Mouse (Mus musculus): ENCODE results near the gene Itsn1.

The Itsn1 gene

DNA sequence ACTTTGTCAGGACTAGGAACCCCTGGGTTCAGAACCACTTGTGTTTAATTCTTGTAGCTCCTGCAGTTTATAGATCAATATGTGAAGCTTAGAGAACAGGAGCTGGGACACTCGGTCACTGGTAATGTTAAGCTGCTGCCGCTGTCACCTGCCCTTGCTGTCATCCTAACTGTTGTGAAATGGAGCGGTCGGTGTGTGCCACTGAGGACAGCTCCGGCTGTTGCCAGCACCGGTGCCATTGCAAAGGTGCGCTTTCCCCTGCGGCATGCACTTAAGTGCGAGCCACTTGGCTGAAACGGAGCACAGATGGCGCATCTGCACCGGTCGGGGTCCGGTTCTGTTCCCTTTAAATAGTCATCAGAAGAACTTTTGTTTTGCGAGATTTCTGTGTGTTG lies 36.7 kb downstream of the Itsn1 start:
- in situ Hi-C loops (cut with MboI, MseI): loop anchor here (10.0 kb wide), 1 partner anchor 1271 kb away; no protein-coding TSS in a partner anchor

DNA sequence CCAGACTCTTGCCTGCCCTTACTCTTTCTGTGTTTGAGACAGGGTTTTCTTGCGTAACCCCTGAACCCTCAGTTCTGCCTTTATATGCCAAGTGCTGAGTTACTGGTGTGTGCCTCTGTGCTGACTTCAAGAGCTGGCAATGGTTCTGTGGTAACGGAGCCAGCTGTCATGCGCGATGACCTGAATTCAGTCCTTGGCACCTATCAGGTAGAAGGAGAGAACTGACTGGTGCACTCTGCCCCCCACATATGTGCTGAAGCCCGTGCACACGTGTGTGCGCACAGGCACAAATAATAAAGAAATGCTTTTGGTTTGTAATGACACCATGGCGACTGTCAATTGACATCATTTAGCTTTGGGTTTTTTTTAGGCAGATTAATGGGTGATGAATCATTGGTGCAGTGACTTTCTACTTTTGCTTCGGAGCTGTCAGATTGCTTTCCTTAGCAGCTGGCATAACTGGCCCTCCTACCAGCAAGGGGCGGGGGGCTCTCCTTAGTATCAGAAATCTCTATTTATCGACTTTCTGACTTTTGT lies 38.2 kb downstream of the Itsn1 start:
- in situ Hi-C loops (cut with MboI, MseI): loop anchor here (10.0 kb wide), 1 partner anchor 1272 kb away; no protein-coding TSS in a partner anchor

DNA sequence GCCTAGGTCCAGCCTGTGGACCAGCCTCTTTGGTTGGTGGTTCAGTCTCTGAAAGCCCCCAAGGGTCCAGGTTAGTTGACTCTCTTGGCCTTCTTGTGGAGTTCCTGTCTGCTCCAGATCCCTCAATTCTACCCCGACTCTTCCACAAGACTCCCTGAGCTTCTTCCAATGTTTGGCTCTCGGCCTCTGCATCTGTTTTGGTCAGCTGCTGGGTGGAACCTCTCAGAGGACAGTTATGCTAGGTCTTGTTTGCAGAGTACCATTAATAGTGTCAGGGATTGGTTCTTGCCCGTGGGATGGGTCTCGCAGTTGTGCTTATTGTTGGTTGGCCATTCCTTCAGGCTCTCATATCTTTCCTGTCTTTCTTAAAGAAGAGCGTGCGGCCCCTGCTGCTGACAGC lies 39.5 kb downstream of the Itsn1 start:
- in situ Hi-C loops (cut with MboI, MseI): loop anchor here (10.0 kb wide), 1 partner anchor 1274 kb away; no protein-coding TSS in a partner anchor

DNA sequence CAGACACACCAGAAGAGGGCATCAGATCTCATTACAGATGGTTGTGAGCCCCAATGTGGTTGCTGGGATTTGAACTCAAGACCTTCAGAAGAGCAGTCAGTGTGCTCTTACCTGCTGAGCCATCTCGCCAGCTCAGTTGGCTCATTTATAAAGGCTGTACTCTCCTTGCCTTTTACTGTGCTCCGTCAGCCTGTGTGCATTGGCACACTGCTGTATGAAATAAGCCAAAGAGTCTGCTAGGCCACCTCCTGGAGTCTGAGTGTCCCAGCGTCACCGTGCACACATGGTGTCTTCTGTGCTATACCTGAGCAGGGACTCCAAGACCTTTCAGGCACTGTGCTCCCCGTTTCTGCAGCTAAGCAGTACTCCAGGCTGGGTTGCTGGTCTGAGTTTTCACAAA lies 40.8 kb downstream of the Itsn1 start:
- in situ Hi-C loops (cut with MboI, MseI): loop anchor here (10.0 kb wide), 2 partner anchors 1275 to 1895 kb away; no protein-coding TSS in a partner anchor

DNA sequence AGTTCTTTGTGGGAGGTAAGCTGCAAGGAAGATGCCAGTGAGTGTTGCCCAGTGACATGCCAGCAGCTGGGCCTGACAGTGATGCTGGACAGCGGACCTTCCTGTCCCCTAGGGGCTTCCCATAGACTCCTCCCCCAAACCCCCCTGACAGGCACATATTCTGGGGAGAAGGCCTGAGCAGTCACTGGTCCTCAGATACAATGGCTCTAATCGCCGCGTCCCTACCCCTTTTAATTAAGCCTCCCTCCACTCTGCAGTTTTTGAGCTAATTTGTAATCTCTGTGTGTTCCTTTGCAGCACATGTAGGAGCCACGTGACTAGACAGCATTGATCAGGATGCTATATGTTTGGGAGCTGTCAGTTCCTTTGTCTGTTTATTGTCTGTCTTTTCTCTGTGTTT lies 41.6 kb downstream of the Itsn1 start:
- in situ Hi-C loops (cut with MboI, MseI): loop anchor here (10.0 kb wide), 1 partner anchor 1894 kb away; no protein-coding TSS in a partner anchor

DNA sequence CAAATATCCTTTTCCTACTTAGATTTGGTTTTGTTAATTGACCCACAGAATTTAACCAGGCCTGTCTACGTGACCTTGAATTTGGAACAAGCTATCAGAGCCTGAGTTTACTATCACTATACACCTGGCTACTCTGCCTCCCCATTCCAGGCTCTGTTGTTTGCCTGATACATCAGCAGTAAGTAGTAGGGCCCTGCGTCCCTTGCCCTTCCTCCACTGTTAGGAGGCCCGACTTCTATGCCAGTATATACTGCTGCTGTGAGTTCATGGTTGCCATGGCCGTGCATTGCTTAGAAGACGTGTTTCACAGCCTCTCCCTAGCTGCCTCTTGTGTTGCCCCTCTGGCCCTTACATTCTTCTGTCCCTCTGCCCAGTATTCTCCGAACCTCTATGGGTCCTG lies 42.3 kb downstream of the Itsn1 start:
- in situ Hi-C loops (cut with MboI, MseI): loop anchor here (10.0 kb wide), 1 partner anchor 1893 kb away; no protein-coding TSS in a partner anchor

DNA sequence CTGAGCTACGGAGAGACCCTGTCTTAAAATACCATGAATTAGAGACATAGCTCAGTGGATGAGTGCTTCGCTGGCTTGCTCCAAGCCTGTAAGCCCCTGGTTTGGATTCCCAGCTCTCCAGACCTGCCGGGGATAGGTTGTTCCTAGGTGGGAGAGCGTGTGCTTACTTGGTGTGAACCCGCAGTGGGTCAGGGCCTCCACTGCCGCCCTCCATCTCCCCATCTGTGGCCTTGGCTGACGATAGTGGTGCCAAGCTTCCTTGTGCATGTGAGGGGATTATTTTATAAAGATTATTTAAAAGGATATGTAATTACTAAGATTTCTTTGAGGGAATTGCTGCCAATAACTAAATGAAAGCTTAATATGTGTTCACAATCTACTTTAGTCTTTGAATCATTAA lies 43.5 kb downstream of the Itsn1 start:
- in situ Hi-C loops (cut with MboI, MseI): loop anchor here (10.0 kb wide), 1 partner anchor 1892 kb away; no protein-coding TSS in a partner anchor

DNA sequence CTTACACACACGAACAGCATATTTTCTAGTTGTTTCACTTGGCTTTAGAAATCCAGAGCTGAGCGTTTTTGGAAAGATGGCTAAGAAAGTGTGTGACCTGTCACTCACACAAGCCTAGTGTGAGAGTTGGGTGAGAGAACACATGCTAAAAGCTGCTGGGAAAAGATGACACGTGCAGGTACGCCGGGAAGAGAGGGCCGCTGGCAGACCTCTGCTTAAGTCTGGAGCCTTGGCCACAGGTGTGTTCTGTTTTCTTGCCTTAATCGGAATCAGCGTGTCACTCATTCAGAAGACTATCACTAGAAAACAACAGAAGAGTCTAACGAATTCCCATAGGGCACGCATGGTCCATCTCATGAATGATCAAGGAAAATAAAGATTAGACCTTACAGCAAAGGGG lies 50.5 kb downstream of the Itsn1 start:
- in situ Hi-C loops (cut with MboI, MseI): loop anchor here (10.0 kb wide), 1 partner anchor 1885 kb away; no protein-coding TSS in a partner anchor

DNA sequence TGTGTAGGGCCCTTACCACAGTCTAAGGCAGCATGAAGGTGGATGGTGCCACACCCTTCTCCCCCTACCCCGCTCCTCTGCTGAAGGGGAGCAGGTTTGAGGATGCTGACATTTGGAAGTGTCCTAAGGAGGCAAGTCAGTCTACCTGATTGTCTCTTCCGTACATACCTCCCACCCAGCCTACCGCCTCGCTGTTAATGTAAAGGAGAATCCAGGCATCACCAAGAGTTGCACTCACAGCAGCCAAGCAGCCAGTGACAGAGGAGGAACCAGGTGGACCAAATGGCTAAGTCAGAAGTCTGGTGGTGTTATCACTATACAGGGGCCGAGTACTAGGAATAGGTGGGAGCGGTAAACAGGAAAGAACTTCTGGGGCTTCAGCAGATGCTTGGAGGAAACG lies 51.1 kb downstream of the Itsn1 start:
- in situ Hi-C loops (cut with MboI, MseI): no loop called here

DNA sequence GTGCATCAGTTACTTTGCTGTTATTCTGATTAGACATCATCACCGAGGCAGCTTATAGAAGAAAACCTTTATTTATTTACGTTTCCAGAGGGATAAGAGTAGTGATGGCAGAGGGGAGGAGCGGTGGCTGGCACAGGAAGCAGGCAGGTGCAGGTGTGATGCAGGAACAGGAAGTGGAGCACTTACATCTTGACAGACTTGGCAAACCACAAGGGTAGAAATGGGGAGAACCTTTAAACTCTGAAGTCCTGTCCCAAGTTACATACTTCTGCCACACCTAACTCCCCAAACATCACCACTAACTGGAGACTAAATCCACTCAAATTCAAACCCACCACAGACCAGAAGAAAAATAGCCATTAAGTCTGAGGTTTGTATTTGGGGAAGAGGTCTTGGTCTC lies 51.7 kb downstream of the Itsn1 start:
- in situ Hi-C loops (cut with MboI, MseI): no loop called here

DNA sequence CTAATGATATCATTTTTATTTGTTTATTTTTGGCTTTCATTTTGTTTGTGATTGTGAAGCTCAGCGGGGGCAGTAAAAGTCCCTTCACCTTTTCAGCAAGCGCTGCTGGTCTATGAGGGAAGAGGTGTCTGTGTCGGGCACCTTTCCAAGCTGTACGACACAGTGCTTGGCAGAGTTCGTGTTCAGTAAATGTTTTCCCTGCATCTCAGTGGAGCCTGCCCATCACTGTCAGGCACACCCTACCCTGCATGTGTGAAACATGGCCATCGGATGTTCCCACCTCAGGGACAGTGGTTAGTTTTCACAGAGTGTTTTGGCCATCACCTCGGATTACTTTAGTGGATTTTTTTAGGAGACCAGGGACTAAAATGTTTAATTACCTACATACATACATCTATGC lies 54.1 kb downstream of the Itsn1 start:
- in situ Hi-C loops (cut with MboI, MseI): no loop called here

DNA sequence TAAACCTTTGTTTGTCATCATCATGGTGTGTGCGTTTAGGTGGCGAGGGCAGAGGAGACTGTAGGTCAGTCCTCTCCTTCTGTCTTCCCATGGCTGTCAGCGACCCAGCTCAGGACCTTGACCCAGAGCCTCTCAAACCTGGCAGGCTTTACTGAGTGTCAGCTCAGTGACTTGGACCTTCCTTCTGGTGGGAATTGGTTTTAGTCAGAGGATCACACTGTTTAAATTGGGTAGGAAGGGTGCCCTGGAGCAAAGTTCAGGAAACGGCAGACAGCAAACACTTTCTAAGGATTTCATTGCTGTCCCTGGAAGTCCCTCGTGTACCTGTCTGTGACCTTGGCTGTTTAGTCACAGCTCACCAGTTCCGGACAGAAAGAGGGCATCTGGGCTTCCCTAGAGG lies 55.2 kb downstream of the Itsn1 start:
- in situ Hi-C loops (cut with MboI, MseI): no loop called here

DNA sequence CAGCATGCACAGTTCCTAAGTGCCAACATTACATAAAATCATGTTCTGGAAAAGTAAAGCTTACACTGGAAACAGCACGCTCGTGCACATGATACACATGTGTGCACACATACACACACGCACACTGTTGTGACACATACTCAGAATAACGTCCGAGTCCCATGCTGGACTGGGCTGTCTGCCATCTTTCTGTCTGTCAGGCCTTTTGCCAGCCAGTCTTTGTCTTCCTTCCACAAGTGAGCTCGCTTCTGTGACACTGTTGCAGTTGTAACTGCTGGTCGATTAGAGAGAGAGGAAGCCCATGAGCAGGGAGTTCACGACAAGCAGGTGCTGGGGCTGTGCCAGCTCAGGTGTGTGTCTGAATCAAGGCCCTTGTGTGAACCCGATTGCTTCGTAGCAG lies 57.3 kb downstream of the Itsn1 start:
- in situ Hi-C loops (cut with MboI, MseI): no loop called here

DNA sequence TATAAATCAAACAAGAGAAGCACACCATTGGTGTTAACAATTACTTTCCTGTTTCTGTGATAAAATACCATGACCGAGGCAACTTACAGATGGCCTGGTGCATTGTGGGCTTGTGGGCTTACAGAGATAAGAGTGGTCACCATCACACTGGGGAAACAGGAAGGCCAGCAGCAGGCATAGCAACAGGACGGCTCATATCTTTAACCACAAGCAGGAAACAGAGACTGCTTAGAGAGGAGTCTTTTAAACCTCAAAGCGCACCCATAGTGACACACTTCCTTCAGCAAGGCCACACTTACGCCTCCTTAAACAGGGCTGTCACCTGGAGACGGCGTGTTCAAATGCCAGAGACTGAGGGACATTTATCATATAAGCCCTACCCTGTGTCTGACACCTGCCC lies 60.6 kb downstream of the Itsn1 start:
- in situ Hi-C loops (cut with MboI, MseI): no loop called here

DNA sequence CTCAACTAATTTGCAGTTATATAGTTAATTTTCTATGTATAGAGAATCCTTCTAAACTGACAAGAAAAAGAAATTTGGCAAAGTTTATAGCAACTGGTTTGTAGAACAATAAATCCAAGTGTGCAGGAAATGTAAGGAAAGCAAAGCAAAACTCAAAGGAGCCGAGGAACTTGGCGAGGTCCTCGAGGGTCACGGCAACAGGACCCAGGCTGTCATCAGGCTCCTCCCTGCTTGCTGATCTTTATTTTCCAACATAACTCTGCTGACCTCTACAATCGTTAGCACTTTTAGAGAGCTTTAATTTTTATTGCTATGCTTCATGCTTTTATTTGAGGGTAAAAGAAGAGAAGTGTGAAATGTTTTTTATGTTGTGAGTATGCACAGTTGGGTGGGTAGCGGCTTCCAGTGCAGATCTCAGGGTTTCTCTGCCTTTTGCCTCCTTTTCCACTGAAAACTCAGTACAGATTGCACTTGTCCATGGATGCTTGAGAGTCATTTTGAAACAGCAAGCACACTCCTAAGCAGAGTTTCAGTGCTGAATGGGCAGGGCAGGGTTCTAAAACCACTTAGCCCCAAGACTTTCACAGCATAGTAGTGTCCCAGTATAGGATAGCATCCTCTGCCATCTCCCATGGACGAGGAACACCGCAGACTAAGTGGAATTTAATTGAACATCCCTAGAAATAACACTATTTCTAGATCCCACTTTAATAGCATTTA lies 63.6 kb downstream of the Itsn1 start:
- in situ Hi-C loops (cut with MboI, MseI): no loop called here

DNA sequence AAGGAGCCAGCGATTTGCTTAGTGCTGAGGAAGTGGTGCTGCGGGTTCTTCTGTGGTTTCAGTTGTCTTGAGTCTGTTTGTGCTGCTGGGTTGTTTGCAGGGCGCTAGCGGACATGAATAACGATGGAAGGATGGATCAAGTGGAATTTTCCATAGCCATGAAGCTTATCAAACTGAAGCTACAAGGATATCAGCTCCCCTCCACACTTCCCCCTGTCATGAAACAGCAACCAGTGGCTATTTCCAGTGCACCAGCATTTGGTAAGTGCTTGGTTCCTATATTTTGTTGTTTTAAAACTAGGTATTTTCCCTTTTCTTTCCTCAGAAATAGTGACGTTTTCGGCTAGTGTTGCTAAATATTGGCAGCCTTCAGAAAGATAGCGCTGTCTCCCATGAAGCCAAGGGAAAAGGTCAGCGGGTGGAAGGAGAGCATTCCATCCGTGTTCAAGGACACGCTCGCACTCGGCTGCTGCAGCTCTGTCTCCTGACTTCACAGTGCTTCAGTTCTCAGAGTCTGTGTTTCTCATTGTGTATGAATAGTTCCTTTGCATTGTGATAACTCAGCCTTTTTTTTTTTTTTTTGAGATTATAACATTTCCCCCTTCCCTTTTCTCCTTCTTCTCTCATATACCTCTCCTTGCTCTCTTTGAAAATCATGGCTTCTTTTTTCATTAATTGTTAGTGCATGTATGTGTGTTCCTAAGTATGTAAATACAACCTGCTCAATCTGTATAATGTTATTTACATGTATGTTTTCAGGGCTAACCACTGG lies 64.6 kb downstream of the Itsn1 start:
- in situ Hi-C loops (cut with MboI, MseI): no loop called here

DNA sequence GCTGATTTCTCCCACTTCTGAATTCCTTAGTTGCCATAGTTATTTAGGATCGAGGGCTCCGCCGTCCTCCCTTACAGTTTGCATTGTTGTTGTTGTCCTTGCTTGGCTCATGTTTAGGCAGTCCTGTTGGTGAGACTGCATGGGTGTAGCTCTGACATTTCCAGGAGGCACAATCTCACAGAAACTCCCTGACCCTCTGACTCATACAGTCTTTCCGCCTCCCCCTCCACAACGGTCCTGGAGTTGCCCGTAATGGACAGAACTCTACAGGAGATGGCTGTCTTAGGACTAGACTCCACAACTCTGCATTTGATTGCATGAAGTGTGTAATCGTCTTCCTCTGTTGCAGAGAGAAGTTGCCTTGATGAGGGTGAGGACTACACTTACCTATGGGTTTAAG lies 65.2 kb downstream of the Itsn1 start:
- in situ Hi-C loops (cut with MboI, MseI): no loop called here

DNA sequence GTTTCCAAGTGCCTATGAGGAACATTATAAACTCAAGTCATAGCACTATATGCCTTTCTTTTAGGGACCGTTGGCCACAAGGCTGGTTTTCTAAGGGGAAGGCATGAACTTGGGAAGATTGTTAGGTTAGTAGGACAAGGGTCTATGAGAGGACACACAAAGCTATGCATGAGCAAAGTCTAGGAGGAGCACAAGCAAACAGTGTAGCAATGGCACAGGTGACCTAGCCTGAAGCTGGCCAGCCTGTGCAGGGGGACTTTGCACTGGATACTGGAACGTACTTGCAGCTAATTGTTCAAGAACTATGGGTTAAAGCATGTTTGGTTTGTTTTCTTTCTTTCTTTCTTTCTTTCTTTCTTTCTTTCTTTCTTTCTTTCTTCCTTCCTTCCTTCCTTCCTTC lies 66.0 kb downstream of the Itsn1 start:
- in situ Hi-C loops (cut with MboI, MseI): no loop called here

DNA sequence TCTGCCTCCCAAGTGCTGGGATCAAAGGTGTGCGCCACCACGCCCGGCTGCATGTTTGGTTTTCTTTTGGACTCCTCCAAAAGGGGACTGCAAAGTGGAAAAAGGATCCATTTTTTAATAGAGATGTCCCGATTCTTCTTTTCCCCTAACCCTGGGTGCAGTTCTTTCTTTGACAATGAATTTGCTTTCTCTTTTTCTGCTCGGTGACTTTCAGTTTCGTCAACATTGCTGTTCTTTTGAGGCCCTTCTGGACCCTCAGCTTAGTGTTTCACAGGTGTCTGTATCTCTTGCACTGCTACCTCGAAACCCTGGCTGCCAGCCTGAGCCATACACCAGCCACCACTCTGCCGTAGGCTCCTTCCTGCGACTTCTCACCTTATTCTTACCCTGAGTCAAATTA lies 66.5 kb downstream of the Itsn1 start:
- in situ Hi-C loops (cut with MboI, MseI): no loop called here

DNA sequence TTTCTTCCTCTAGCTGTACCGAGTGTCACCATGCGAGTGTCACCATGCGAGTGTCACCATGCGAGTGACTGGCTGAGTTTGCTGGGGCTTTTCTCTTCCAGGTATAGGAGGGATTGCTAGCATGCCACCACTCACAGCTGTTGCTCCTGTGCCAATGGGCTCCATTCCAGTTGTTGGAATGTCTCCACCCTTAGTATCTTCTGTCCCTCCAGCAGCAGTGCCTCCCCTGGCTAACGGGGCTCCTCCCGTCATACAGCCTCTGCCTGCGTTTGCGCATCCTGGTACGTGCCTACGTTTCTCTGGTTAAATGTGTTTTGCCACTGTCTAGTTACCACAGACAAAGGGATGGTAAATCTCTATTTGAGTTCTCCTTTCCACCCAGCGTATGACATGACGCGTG lies 72.3 kb downstream of the Itsn1 start:
- in situ Hi-C loops (cut with MboI, MseI): no loop called here

DNA sequence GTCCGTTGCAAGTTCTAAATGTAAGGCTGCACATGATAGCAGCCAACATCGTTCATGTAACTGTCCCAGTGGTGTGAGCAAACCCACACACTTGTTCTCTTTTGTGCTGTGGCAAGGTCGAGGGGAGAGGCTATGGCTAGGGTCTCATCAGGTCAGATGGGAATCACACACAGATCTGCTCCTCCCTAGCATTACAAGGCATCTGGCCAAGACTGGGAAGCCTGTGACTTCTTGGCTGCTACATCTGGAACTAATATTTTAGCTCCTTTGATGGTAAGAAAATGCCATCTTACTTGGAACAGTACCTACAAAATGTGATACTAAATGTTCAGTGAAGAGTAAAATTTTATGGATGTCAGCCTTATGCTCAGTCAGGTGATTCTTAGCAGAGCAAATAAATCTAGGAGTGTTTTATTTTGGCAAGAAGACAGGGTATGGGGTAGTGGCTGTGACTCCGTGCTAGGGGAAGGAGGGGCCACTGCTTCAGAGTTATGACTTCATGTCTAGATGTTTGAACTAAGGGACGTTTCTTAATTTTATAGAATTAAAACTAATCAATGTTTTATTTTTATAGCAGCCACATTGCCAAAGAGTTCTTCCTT lies 73.5 kb downstream of the Itsn1 start:
- in situ Hi-C loops (cut with MboI, MseI): no loop called here

DNA sequence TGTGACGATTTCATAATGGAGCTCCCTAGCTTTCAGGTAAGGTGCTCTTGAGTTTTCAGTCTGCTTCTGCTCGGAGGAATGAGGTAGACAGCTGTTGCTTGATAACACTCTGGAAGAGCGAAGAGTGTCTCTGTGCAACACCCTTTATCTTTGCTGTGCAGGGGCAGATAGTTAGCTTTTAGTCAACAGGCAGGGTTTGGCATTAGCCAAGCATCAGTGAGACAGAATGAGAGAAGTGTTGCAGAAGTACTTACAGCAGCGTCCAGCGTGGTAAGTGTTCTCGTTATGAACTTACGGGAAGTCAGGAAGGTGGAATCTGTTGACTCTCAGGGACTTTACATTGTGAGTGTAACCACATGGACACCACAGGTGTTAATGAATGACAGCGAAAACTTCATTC lies 75.3 kb downstream of the Itsn1 start:
- in situ Hi-C loops (cut with MboI, MseI): no loop called here
